Mouse (Mus musculus): Measurements from ENCODE around the gene Larp1. TPM values are rescaled to one million over a fixed set of nuclear protein-coding genes. Genes with fewer than 3 reads are reported as not detected.

Larp1 gene
- polyA plus RNA-seq, 1 experiment from 2014 or later: 18.2 TPM

Other genes starting within 250 kb of the Larp1 start
- gene Sap30l, start 207.4 kb upstream of the Larp1 start, polyA plus RNA-seq (2014; fragmentation: Nextera tagmentation; extraction: Ambion mirVana): 11.8 and 14.3 TPM in 2 replicates
- gene Hand1, start 176.2 kb upstream of the Larp1 start, polyA plus RNA-seq (2014; fragmentation: Nextera tagmentation; extraction: Ambion mirVana): 0.21 TPM in 1 of 2 replicates, not detected in the other
- gene Gm12248, start 84.1 kb downstream of the Larp1 start, polyA plus RNA-seq (2014; fragmentation: Nextera tagmentation; extraction: Ambion mirVana): not detected in 2 replicates
- 112 and 116 TPM in 2 replicates for gene Cnot8, start 95.1 kb downstream of the Larp1 start, polyA plus RNA-seq (2014; fragmentation: Nextera tagmentation; extraction: Ambion mirVana)
- gene Gemin5, start 159.5 kb downstream of the Larp1 start, polyA plus RNA-seq (2014; fragmentation: Nextera tagmentation; extraction: Ambion mirVana): 21.0 and 32.0 TPM in 2 replicates
- 117 and 132 TPM in 2 replicates for gene Mrpl22, start 162.6 kb downstream of the Larp1 start, polyA plus RNA-seq (2014; fragmentation: Nextera tagmentation; extraction: Ambion mirVana)
- gene Igtp, start 190.5 kb downstream of the Larp1 start, polyA plus RNA-seq (2014; fragmentation: Nextera tagmentation; extraction: Ambion mirVana): 2.5 and 3.3 TPM in 2 replicates
- gene Irgm2, start 190.6 kb downstream of the Larp1 start, polyA plus RNA-seq (2014; fragmentation: Nextera tagmentation; extraction: Ambion mirVana): 0.71 and 1.3 TPM in 2 replicates

Measured in hindbrain, embryonic 11.5 days (tissue).